Mouse (Mus musculus) liver, embryonic 12.5 days (tissue): ENCODE measurements around the gene Cela3a. TPM values are rescaled to one million over a fixed set of nuclear protein-coding genes. Genes with fewer than 3 reads are reported as not detected.

ENCODE experiments used
- ATAC-seq: fragments of 200-750 bp; cut with Nextera tagmentation; 2 replicates; pipeline ENCODE4 v1.8.0; 2017; ENCODE audit warnings: moderate number of reproducible peaks, mild to moderate bottlenecking, moderate library complexity
- H3K27ac ChIP-seq: fragments of 300-500 bp; sonication (generic); 2 replicates; pipeline ENCODE4 v1.5.1; 2016; ENCODE audit warnings: mild to moderate bottlenecking
- H3K27me3 ChIP-seq: fragments of 300-500 bp; sonication (generic); replicated peaks from 2 replicates; pipeline ENCODE4 v1.6.1; 2016; ENCODE audit warnings: mild to moderate bottlenecking, moderate library complexity
- H3K36me3 ChIP-seq: fragments of 300-500 bp; sonication (generic); 2 replicates; pipeline ENCODE4 v1.6.1; 2016; ENCODE audit warnings: mild to moderate bottlenecking, moderate library complexity
- H3K4me1 ChIP-seq: fragments of 300-500 bp; sonication (generic); 2 replicates; pipeline ENCODE4 v1.6.1; 2016
- H3K4me2 ChIP-seq: fragments of 300-500 bp; sonication (generic); 2 replicates; pipeline ENCODE4 v1.6.1; 2016; ENCODE audit warnings: mild to moderate bottlenecking, moderate library complexity
- H3K4me3 ChIP-seq: fragments of 300-500 bp; sonication (generic); 2 replicates; pipeline ENCODE4 v1.5.1; 2016; ENCODE audit warnings: mild to moderate bottlenecking, moderate library complexity
- H3K9ac ChIP-seq: fragments of 300-500 bp; sonication (generic); 2 replicates; pipeline ENCODE4 v1.6.1; 2016; ENCODE audit warnings: mild to moderate bottlenecking, moderate library complexity
- H3K9me3 ChIP-seq: fragments of 300-500 bp; sonication (generic); replicated peaks from 2 replicates; pipeline ENCODE4 v1.6.1; 2016; ENCODE audit warnings: mild to moderate bottlenecking, moderate library complexity
- WGBS: fragments of 180-500 bp; shearing (Covaris S2); methylation state at CpG from one replicate; pipeline ENCODE4 v1.1.7; 2016; ENCODE audit not compliant: insufficient replicate concordance; 5-methylcytosine and 5-hydroxymethylcytosine counted together
- polyA plus RNA-seq: library from polyadenylated mRNA; unstranded; fragments of >200 nt; fragmentation: Nextera tagmentation; extraction: Ambion mirVana; gene quantifications from 2 replicates; pipeline ENCODE4 v1.2.1, GENCODE M21; 2016

Cela3a gene
- polyA plus RNA-seq, 1 experiment from 2014 or later = not detected

- Histone ChIP-seq H3K27me3 (no peaks in the 10 kb centered on the region), H3K9me3 (no peaks in the 10 kb centered on the region), H3K9ac (no peak overlapping the region), H3K36me3 (no peaks in the 10 kb centered on the region), H3K4me3 (no peak overlapping the region), H3K27ac (peak overlapping the region; percentile 55; the same call in 1 of the 2 replicates), H3K4me2 (peak overlapping the region; percentile 18), H3K4me1 (peaks cover 52% of the 10 kb centered on the region)
- peak; percentile 53; the same call in 1 of the 2 replicates for ATAC-seq
- 8% methylated on average over 5 of the region's 5 CpGs for WGBS
Measured at GRCm38 (mm10) chr4:137367275-137368088, 42.1 kb downstream of the Cela3a start.

- Histone ChIP-seq H3K4me2 (no peak overlapping the region), H3K9ac (no peak overlapping the region), H3K27me3 (peaks cover 1% of the 10 kb centered on the region), H3K9me3 (no peaks in the 10 kb centered on the region), H3K4me1 (peaks cover 46% of the 10 kb centered on the region), H3K4me3 (no peak overlapping the region), H3K27ac (no peak overlapping the region), H3K36me3 (no peaks in the 10 kb centered on the region)
- 74% methylated on average over 4 of the region's 4 CpGs for WGBS
- ATAC-seq = no peak
Measured at GRCm38 (mm10) chr4:137366097-137366496, 43.5 kb downstream of the Cela3a start.

GRCm38 (mm10) chr4:137365356-137366062, 44.1 kb downstream of the Cela3a start:
- ATAC-seq = no peak
- H3K4me2 ChIP-seq = no peak overlapping the region
- no peak overlapping the region for H3K9ac ChIP-seq
- no peak overlapping the region for H3K4me3 ChIP-seq
- H3K36me3 ChIP-seq = no peaks in the 10 kb centered on the region
- WGBS = 49% methylated on average over 19 of the region's 19 CpGs
- H3K27ac ChIP-seq = no peak overlapping the region
- H3K9me3 ChIP-seq = no peaks in the 10 kb centered on the region
- H3K4me1 ChIP-seq = peaks cover 43% of the 10 kb centered on the region
- peaks cover 4% of the 10 kb centered on the region for H3K27me3 ChIP-seq

GRCm38 (mm10) chr4:137364826-137365225, 44.8 kb downstream of the Cela3a start:
- H3K9ac ChIP-seq = no peak overlapping the region
- H3K4me3 ChIP-seq = no peak overlapping the region
- peaks cover 4% of the 10 kb centered on the region for H3K27me3 ChIP-seq
- ATAC-seq = no peak
- no peaks in the 10 kb centered on the region for H3K36me3 ChIP-seq
- no peak overlapping the region for H3K27ac ChIP-seq
- H3K4me1 ChIP-seq = peaks cover 36% of the 10 kb centered on the region
- no peaks in the 10 kb centered on the region for H3K9me3 ChIP-seq
- WGBS = 83% methylated on average over 6 of the region's 6 CpGs
- no peak overlapping the region for H3K4me2 ChIP-seq

GRCm38 (mm10) chr4:137360996-137361395, 48.6 kb downstream of the Cela3a start:
- WGBS = 70% methylated on average over 3 of the region's 3 CpGs

GRCm38 (mm10) chr4:137358291-137359002, 51.1 kb downstream of the Cela3a start:
- H3K36me3 ChIP-seq = no peaks in the 10 kb centered on the region
- peak overlapping the region; percentile 50; the same call in 1 of the 2 replicates for H3K9ac ChIP-seq
- H3K27me3 ChIP-seq = peaks cover 4% of the 10 kb centered on the region
- peak overlapping the region; percentile 37 for H3K27ac ChIP-seq
- peak overlapping the region; percentile 82 for H3K4me2 ChIP-seq
- no peaks in the 10 kb centered on the region for H3K9me3 ChIP-seq
- peak overlapping the region; percentile 100 for H3K4me3 ChIP-seq
- no peak for ATAC-seq
- H3K4me1 ChIP-seq = peaks cover 41% of the 10 kb centered on the region
- WGBS = 20% methylated on average over 14 of the region's 14 CpGs

More at GRCm38 (mm10) chr4:137360996-137361395, 48.6 kb downstream of the Cela3a start:
- Histone ChIP-seq H3K27me3 (peaks cover 4% of the 10 kb centered on the region), H3K27ac (no peak overlapping the region), H3K36me3 (no peaks in the 10 kb centered on the region), H3K9me3 (no peaks in the 10 kb centered on the region), H3K9ac (no peak overlapping the region), H3K4me1 (peaks cover 30% of the 10 kb centered on the region), H3K4me2 (no peak overlapping the region), H3K4me3 (no peak overlapping the region)
- ATAC-seq = no peak

GRCm38 (mm10) chr4:137357517-137358254, 51.9 kb downstream of the Cela3a start, which contains the start of gene Cdc42:
Gene Cdc42, minus strand, starts transcription at chr4:137357720.
- peak within 1 kb of the TSS; percentile 100 for H3K4me3 ChIP-seq
- H3K27me3 ChIP-seq = peaks cover 4% of the 10 kb centered on the region
- H3K36me3 ChIP-seq = no peaks in the 10 kb centered on the region
- peak; percentile 96 for ATAC-seq
- H3K4me2 ChIP-seq = peak within 1 kb of the TSS; percentile 82
- peak within 1 kb of the TSS; percentile 100 for H3K9ac ChIP-seq
- WGBS = under 1% methylated on average over 43 of the region's 44 CpGs
- peak within 1 kb of the TSS; percentile 97 for H3K27ac ChIP-seq
- peaks cover 49% of the 10 kb centered on the region for H3K4me1 ChIP-seq
- no peaks in the 10 kb centered on the region for H3K9me3 ChIP-seq

- Histone ChIP-seq H3K27me3 (peaks cover 4% of the 10 kb centered on the region), H3K4me1 (peaks cover 56% of the 10 kb centered on the region), H3K4me2 (peak overlapping the region; percentile 82), H3K27ac (peak overlapping the region; percentile 97), H3K36me3 (0 out of 2 replicates have a peak, but pooled peaks cover 2% of the 10 kb centered on the region), H3K4me3 (peak overlapping the region; percentile 100), H3K9me3 (no peaks in the 10 kb centered on the region), H3K9ac (peak overlapping the region; percentile 100)
- whole genome bisulfite sequencing = under 1% methylated on average over 65 of the region's 90 CpGs
- peak; percentile 78 for ATAC-seq
Measured at GRCm38 (mm10) chr4:137356674-137357510, 52.7 kb downstream of the Cela3a start.
